Mouse (Mus musculus) forelimb bud, embryonic 11.5 days (tissue): Measurements from ENCODE around the gene Pcsk5.
"Not testable (repeated sequence)": the region's sequence is repeated elsewhere in the genome, so short reads cannot be mapped to it uniquely, and the experiment has no call there.

Experiments used
- DNase-seq: peaks from one replicate; pipeline ENCODE4 v3.0.0-alpha.2; 2012; ENCODE audit warnings: low read depth, low spot score

Pcsk5 gene

DNA sequence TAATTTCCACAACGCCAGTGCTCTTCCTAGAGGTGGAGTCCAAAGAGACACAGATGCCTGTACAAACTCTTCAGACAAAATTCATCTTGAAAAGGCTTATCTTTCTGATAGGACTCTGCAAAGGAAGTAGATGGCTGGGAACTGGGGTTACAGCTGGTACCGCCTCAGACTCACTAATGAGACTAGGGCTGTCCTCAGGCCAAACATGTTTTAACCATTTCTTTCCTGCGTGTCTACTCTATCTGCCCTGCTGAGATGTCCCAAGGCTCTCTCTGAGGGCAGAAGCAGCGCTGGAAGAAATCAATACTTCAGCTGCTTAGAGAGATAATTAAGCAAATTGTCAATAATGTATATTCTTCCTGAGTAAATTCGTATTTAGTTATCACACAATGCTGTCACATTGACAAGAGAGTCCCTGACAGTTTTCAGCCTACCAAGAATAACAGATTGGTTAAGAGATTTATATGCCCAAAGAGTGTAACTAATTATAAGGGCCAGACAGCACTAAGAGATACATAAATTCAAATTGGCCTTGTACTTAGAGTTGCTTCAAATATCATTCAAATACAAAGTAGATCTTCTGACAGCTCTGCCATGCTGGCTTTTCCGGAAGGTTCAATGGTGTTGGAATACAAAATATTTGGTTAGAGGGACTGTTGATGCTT lies 355.2 kb downstream of the Pcsk5 start:
- DNase-seq, result no peak

- no peak for DNase-seq
Measured at GRCm38 (mm10) chr19:17479471-17479870, 358.0 kb downstream of the Pcsk5 start.

- DNase-seq, result no peak
Measured at GRCm38 (mm10) chr19:17476021-17476420, 361.4 kb downstream of the Pcsk5 start.

DNA sequence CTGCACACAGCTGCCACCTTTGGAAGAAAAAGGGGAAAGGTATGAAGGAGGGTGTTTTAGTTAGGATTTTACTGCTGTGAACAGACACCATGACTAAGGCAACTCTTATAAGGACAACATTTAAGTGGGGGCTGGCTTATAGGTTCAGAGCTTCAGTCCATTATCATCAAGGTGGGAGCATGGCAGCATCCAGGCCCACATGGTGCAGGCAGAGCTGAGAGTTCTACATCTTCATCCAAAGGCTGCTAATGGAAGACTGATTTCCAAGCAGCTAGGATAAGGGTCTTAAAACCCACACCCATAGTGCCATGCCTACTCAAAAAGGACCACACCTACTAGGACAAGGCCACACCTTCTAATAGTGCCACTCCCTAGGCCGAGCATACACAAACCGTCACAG lies 364.3 kb downstream of the Pcsk5 start:
- DNase-seq, result not testable (repeated sequence)

DNA sequence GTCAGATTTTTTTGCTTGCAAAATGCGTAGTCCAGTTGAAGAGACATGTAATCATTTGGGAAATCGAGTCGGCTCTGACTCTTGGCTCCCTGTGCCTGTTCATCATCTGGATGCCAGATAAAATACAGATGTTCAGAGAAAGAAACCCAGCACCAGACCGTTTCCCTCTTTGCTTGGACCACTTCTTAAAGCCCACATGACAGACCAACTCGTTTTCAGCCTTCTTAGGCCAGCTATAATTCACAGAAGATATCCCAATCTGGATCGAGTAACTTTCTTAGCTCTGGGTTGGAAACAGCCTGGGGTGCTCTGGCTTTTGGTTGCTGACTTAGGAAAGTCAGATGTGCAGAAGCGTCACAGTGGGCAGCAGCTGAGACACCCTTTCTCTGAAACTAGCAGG lies 365.6 kb downstream of the Pcsk5 start:
- peak; percentile 41 for DNase-seq

DNA sequence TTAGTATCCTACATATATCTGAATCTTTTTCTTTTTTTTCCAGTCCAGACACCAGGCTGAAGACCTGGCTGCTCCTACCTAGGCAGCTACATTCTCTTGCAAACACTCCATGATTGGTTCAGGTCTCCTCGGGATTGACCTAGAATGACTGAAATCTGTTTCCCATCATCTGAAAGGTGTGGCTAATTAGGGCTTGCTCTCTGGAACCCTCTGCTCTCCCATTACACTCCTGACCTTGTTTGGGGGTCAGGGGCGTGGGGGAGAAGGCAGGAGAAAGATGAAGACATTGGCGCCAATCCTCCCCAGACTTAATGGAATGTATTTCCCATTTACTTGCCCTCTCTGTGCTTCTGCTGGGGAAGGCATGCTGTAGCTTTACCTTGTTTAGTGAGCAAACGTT lies 366.2 kb downstream of the Pcsk5 start:
- peak; percentile 59 for DNase-seq

DNA sequence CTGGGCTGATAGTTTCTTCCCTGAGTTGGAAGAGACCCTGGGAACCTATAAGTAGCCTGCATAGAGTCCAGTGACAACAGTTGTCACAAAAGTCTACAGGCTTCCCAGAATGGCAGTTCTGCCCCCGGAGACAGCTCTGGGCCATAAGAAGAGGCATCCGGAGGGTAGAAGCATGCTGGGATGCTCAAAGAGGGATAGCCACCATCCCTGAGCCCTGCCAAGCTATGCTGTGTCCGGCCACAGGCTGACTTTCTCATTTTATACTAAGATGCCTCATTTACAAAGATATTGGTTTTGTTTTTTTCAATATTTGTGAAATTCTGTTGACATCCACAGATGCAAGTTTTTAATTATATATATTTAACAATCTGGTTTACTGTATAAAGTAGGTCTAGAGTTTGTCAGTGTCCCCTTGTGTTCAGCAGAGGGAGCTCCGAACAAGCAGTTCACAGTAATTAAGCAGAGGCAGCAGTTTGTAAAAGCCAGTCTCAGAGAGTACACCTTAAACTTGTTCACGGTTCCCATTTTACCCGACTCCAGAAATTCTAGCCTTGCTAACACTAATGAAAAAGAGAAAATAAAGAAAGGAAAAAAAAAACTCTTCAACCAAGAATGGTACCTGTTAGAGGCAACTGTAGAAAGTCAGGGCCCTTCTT lies 369.7 kb downstream of the Pcsk5 start:
- DNase-seq, result peak; percentile 47

GRCm38 (mm10) chr19:17452001-17452400 lies 385.4 kb downstream of the Pcsk5 start:
- no peak for DNase-seq

DNA sequence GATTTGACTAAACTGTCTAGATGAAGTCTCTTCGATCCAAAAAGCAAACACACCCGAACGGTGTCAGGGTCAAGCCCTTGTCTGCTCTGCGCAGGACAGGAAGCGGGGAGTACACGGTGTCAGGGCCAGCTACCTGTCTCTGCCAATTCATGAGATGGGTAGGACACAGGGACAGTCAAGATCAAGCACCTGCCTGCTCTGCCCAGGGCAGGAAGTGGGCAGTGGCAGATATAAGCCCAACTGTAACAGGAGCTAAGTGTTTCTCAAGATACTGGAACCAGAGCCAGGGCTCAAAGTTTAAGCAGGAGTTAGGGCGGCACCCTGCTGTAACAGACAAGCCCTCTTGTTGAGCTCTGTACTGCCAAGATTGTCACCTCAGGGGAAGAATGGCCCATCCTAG lies 393.9 kb downstream of the Pcsk5 start:
- no peak for DNase-seq

DNA sequence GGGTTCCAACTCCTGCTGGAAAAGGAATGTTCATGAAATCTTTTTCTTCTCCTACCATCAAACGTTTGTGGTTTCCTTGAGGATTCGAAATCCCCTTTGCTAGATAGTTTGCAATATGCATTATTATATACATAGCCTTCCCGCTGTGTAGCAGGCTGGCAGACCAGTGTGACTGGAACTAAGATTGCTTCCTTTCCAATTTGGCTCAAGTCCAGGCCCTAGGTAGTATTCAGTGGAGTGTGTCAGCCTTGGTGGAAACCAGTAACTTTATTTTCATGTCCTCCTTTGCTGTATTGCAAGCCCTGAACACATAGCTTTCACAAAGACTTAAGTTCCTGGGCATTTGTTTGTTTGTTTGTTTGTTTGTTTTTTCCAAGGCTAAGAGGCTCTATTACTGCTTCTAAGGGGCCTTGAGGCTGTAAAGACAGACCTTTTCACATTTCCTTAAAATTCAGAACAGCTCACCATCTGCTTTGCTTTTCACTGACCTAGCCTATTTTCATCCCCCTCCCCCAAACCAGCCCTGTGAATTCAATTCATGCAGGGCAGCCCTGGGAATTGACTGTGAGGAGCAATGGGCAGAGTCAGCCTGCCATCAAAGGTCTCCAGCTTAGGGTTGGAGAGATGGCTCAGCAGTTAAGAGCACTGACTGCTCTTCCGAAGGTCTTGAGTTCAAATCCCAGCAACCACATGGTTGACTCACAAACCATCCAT lies 397.8 kb downstream of the Pcsk5 start:
- no peak for DNase-seq

DNA sequence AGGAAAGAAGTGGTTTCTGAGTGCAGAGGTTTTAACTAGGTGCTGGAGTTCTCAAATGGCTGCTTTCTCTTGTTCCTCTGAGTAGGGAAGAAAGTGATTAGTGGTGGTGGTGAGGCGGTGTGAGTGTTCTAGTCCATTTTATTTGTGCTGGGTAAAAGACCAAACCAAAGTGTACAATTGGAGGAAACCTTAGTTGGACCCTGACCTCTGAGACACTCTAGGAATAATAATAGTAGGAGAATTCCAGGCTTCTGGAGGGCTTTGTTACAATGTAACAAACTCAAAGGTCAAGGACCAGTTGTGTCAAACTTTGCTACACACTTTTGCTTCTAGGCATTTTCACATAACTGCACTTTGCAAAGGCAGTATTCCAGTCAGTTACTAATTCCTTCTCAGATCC lies 400.8 kb downstream of the Pcsk5 start:
- no peak for DNase-seq

DNA sequence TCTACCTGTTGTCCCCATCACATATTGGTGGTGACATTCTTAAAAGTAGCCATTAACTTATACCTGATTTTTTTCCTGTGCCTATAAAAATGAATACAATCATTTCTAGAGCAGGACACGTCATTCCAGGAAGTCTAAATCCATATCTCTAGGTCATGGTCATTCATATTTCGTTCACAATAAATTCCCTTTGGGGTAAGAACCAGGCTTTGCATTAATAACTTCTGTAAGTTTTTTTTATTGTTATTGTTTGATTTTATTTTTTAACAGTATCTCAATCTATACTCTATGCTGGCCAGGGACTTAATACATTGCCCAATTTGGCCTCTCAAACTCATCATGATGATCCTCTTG lies 408.9 kb downstream of the Pcsk5 start:
- DNase-seq, result no peak

GRCm38 (mm10) chr19:17427824-17428560 lies 409.4 kb downstream of the Pcsk5 start:
- no peak for DNase-seq

DNA sequence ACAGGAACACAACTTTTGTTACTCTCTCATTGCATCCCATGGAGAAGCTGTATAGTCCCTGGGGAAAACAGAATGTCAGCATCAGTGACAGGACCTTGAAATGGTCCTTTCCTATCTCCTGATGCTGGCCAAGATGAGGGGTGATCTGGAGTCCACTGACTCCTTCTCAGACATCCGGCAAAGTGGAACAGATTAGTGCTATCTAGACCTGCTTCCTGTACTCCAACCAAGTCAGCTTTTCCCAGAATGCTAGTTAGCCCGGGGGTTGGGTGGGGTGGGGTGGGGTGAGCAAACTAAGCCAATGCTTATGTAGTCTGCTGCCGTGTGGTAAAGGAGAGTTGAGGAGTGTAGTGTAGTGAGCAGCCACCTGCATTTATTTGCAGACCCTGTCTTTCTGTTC lies 414.1 kb downstream of the Pcsk5 start:
- no peak for DNase-seq

- no peak for DNase-seq
Measured at GRCm38 (mm10) chr19:17417855-17418254, 419.6 kb downstream of the Pcsk5 start.

DNA sequence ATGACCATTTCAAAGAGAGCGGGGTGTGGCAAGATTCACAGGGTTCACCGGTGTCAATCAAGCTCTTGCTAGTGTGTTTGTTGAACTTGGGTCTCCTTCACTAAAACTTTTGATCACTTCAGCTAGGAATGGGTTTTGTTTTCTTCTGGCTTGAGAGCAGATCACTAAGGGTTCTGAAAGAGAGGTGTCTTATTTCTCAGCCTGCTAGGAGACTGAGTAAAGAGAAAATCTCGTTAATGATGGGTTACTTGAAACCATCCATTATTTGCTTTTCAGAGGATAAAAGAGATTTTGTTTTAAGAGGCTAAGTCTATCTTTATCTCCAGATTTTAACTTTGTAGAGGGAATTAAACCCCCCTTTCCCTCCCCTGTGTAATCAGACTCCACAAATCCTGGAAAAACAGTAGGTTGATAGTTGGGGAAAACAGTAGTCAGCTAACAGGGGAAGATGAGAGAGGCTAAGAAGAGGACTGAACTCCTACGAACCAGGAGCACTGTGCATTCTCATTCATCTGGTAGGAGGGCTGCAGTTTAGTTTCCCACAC lies 424.4 kb downstream of the Pcsk5 start:
- DNase-seq, result no peak

DNA sequence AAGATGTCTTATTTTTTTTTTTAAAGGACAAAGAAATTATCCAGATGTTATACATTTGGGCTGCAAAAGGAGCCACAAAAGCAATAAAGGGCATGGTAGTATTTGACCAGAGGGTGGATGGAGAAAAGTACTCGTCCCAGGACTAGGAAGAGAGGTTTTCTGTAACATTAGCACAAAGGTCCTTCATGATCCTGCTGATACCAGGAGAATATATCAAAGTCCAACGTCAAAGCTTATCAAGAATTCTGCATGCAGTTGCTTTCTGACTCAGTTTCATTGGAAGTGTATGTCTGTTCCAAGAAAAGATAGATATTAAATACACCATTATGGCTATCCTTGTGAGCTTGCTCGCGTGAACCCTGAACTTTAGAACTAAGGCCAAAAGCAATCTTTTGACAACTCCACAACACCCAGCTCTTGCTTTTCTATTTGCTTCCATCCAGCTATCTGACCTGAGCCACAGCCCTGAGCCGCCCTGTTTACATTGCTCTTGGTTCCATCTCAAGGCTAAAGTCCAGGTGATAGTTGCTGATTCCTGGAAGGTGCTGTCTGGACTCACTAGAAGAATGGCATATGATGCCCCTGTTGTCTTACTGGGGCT lies 426.9 kb downstream of the Pcsk5 start:
- no peak for DNase-seq

- no peak for DNase-seq
Measured at GRCm38 (mm10) chr19:17409351-17409750, 428.1 kb downstream of the Pcsk5 start.

- DNase-seq, result no peak
Measured at GRCm38 (mm10) chr19:17408591-17408990, 428.8 kb downstream of the Pcsk5 start.

- DNase-seq, result no peak
Measured at GRCm38 (mm10) chr19:17406823-17407222, 430.6 kb downstream of the Pcsk5 start.

GRCm38 (mm10) chr19:17403175-17403574 lies 434.3 kb downstream of the Pcsk5 start:
- DNase-seq, result no peak

- DNase-seq, result no peak
Measured at GRCm38 (mm10) chr19:17400571-17400970, 436.9 kb downstream of the Pcsk5 start.
